Mouse (Mus musculus): ENCODE measurements at regions not wholly inside any gene's neighbourhood (a gene's known extent, or its start where the extent isn't known, plus 50 kb on each side); places are given as distances from the start of the nearest gene placed in this dataset.

DNA sequence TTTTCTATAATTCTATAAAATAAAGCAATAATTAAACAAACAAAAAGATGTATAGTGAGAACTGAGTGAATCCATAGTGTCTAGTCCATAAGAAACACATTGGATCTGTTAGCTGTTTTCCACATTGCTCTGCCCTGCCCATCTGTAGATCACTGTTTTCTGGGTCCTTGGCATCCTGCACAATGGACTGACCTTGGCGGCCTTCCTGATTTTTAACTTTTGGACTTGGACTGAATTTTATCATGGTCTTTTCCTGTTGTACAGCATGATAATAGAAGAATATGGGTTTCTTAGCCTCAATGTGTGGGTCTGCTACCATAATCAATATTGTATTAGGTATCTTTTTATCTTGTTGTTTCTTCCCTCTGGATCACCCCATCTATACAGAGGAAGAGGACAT is 456.0 kb downstream of the 1810013L24Rik start:
- H3K27ac ChIP-seq = no peak overlapping the region
- intact Hi-C loops (cut with DNase I) = no loop called here
- H3K4me3 ChIP-seq = no peak overlapping the region
- TF ChIP-seq CTCF (IDR thresholded peaks at IDR 0.05) = no peak
- no peak for DNase-seq

DNA sequence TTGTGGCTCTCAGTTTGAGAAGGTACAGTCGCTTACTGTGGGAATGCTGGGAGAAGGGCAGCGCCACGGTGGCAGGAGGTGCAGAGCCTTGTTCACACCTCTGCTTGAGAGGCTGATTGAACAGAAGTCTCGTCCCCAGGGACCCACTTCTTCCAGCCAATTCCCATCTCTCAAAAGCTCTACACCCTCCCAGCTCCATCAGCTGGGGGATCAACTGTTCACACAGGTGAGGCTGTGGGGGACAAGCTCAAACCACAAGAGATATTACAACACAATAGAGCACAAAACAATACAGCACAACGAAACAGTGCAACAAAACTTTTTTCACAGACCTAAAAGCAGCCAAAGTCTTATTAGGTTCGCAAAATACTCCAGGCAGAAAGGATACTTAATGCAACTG is 457.7 kb downstream of the 1810013L24Rik start:
- TF ChIP-seq CTCF (IDR thresholded peaks at IDR 0.05) = no peak
- no peak overlapping the region for H3K4me3 ChIP-seq
- intact Hi-C loops (cut with DNase I) = no loop called here
- no peak overlapping the region for H3K27ac ChIP-seq
- no peak for DNase-seq

DNA sequence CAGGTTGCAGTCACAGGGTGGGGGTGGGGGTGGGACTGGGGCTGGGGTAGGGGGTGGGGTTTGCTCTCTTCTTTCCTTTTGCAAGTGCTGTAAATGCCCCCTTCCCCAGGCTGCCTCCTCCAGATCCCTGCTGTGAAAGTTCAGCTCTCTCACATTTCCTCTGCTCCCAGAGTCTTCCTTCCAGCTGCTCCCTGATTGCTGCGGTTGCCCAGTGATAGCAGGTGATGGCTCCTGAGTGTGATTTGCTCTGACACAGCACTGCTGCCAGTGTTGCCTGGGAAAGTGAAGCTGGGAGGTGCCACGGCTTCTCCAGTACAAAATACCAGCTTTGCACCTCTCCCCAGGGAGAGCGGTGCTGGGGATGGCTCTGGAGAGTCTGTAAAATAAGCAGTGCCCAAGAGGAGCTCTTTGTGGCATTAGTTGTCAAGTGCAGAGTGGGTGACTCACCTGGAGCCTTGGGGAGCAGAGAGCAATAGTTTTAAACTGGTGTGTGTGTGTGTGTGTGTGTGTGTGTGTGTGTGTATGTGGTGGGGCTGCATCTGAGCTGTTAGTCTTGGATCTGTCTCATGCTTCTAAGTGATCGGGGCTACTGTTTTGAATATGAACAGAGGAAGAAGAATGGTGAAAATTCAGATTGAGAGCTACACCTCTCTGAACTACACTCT is 461.6 kb downstream of the 1810013L24Rik start:
- intact Hi-C loops (cut with DNase I) = no loop called here
- DNase-seq = no peak
- no peak for TF ChIP-seq CTCF (IDR thresholded peaks at IDR 0.05)
- H3K4me3 ChIP-seq = no peak overlapping the region
- H3K27ac ChIP-seq = no peak overlapping the region

- no peak overlapping the region for H3K4me3 ChIP-seq
- intact Hi-C loops (cut with DNase I) = no loop called here
- TF ChIP-seq CTCF (IDR thresholded peaks at IDR 0.05) = no peak
- H3K27ac ChIP-seq = no peak overlapping the region
- DNase-seq = no peak
These were observed 473.2 kb downstream of the 1810013L24Rik start for GRCm38 (mm10) chr16:9303134-9303533.

DNA sequence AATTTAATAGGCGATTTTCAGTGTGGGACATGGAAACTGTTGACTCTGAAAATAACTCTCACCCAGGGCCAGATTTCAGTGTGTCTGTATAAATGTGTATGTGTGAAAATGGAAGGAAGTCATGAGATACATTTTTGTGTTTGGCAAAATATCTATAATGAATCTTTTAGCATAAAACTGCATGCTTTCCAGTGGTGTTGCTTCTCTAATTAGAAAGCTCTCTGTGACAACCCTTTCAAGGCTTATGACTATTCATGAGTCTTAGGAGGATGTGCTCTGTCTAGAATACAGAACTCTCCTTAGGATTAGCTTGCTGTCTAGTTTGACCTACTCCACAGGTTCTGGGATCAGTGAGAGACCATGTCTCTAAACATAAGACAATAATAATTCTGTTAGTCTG is 474.2 kb downstream of the 1810013L24Rik start:
- TF ChIP-seq CTCF (IDR thresholded peaks at IDR 0.05) = no peak
- no peak for DNase-seq
- Histone ChIP-seq H3K27ac (no peak overlapping the region), H3K4me3 (no peak overlapping the region)
- intact Hi-C loops (cut with DNase I) = no loop called here

- intact Hi-C loops (cut with DNase I) = no loop called here
- H3K27ac ChIP-seq = no peak overlapping the region
- H3K4me3 ChIP-seq = no peak overlapping the region
- DNase-seq = no peak
- no peak for TF ChIP-seq CTCF (IDR thresholded peaks at IDR 0.05)
These were observed 480.8 kb downstream of the 1810013L24Rik start for GRCm38 (mm10) chr16:9310744-9311143.

DNA sequence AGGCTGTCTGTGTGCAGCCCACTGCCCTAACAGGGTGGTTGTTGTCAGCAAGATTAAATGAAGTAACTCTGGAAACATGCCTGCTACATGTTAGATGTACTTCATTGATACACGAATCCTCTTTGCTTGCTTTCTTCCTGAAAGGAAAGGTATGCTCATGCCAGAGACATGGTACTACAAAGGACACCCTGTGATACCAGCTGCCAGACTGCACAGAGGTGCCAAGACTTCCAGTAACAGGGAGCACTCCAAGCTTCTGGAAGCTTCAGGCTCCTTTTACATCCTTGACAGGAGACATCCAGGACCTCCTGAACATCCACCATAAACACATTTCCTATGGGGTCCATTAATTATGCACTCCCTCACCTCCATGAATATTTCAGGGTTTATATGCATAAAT is 505.7 kb downstream of the 1810013L24Rik start:
- no peak for DNase-seq
- intact Hi-C loops (cut with DNase I) = no loop called here
- no peak overlapping the region for H3K4me3 ChIP-seq
- no peak overlapping the region for H3K27ac ChIP-seq
- TF ChIP-seq CTCF (IDR thresholded peaks at IDR 0.05) = no peak

DNA sequence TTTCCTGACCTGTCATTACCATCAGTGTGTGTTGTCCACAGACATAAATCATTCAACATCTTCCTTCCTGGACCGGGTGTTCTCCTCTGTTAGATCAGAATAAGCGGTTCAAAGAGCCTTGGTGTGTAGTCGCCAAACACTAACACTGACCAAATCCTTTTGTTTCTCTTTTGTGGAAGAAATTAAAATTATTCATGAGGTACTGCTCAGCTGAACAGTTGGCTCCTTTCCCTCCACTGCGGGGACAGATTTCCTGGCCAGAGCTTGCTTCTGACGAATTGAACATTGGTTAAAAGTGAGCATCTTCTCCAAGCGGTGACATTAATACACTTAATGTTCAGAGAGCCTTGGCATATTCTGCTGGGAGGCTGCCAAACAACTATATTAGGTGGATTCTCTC is 506.2 kb downstream of the 1810013L24Rik start:
- H3K27ac ChIP-seq = no peak overlapping the region
- TF ChIP-seq CTCF (IDR thresholded peaks at IDR 0.05) = no peak
- intact Hi-C loops (cut with DNase I) = no loop called here
- DNase-seq = no peak
- H3K4me3 ChIP-seq = no peak overlapping the region

GRCm38 (mm10) chr16:9339456-9339855 is 509.6 kb downstream of the 1810013L24Rik start:
- TF ChIP-seq CTCF (IDR thresholded peaks at IDR 0.05) = no peak
- H3K4me3 ChIP-seq = no peak overlapping the region
- no peak overlapping the region for H3K27ac ChIP-seq
- intact Hi-C loops (cut with DNase I) = no loop called here
- no peak for DNase-seq

DNA sequence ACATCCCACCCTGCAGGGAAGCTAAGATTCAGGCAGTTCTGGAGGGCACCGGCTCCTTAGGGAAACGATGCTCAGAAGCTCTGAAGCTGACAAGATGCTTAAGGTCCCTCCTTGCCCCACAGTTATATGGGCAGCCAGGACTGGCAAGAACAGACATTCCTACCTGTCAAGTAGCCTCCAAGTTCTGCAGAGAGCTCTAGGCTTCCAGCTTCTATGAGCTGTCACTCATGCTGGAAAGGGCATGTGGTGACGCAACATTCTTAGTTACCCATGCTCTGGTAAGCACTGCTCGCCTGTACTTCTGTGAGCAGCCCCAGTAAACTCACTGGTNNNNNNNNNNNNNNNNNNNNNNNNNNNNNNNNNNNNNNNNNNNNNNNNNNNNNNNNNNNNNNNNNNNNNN is 511.3 kb downstream of the 1810013L24Rik start:
- DNase-seq = no peak
- intact Hi-C loops (cut with DNase I) = no loop called here
- H3K27ac ChIP-seq = no peak overlapping the region
- H3K4me3 ChIP-seq = no peak overlapping the region
- no peak for TF ChIP-seq CTCF (IDR thresholded peaks at IDR 0.05)

DNA sequence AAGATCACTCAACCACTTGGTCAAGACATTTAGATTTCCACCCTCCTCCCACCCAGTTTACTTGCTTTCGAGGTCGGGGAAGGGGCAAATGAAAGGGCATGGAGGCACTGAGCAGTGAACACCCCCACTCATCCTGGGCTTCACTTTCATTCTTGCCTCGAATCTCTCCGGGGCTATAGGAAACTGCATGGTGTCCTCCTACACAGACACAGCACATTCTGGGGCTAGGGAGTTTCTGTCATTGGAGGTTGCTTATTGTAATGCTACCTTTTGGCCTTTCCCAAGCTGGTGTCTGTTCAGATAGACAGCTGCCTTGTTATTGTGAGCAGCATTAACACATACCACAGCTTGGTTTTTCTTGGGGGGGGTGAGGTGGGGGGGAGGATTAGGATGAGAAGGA is 523.9 kb downstream of the 1810013L24Rik start:
- Histone ChIP-seq H3K27ac (no peak overlapping the region), H3K4me3 (no peak overlapping the region)
- no peak for TF ChIP-seq CTCF (IDR thresholded peaks at IDR 0.05)
- no peak for DNase-seq
- intact Hi-C loops (cut with DNase I) = no loop called here

DNA sequence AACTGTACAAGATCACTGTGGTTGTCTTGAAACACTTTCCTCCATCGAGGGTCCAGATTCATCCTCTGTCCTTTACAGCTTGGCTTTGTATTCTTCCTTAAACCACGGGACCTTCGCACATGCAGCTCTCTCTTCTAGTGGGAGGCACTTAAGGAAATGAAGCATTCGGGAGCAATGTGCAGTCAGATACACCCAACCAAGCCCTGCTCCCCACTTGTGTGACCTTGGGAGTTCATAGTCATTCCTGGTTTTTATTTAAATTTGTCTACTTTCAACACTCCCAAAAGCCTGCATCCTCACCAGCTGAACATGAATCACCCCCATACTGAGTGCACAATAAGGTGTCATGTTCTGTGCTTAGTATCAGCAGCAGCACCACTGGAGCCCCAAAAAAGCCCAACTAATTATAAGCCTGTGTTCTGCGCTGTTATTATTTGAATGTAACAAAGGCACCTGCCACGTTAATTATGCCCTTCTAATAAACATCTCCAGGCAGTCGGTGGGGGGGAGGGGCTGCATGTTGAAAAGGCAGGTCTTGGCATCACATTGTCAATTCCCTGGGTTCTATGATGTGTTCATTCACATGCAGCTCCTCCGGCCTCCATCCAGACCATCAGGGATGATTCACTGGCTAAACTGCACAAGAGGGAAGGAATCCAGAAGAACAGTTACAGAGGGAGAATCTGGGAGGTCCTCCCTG is 524.6 kb downstream of the 1810013L24Rik start:
- Histone ChIP-seq H3K4me3 (no peak overlapping the region), H3K27ac (no peak overlapping the region)
- intact Hi-C loops (cut with DNase I) = no loop called here
- TF ChIP-seq CTCF (IDR thresholded peaks at IDR 0.05) = no peak
- DNase-seq = no peak

GRCm38 (mm10) chr16:9358651-9359050 is 528.8 kb downstream of the 1810013L24Rik start:
- no peak overlapping the region for H3K27ac ChIP-seq
- TF ChIP-seq CTCF (IDR thresholded peaks at IDR 0.05) = no peak
- H3K4me3 ChIP-seq = no peak overlapping the region
- no peak for DNase-seq
- intact Hi-C loops (cut with DNase I) = no loop called here
